Mouse (Mus musculus): ENCODE data around the gene Smchd1.

GRCm38 (mm10) chr17:71445191-71445590 lies 30.0 kb downstream of the Smchd1 start:
- no peak for TF ChIP-seq CTCF (IDR thresholded peaks at IDR 0.05; ENCODE audit: low read depth)
- no peak for TF ChIP-seq EP300 (optimal IDR thresholded peaks at IDR 0.05)

Data from stomach, postnatal 0 days (tissue).